Mouse (Mus musculus): ENCODE data around the gene Rapgef4.

GRCm38 (mm10) chr2:72116103-72116502 is 135.1 kb downstream of the Rapgef4 start:
- no peak for TF ChIP-seq POLR2A (IDR thresholded peaks at IDR 0.05; ENCODE audit: control insufficient read depth, low read depth, low read length)
- TF ChIP-seq CTCF (IDR thresholded peaks at IDR 0.05; ENCODE audit: control insufficient read depth, insufficient read depth, insufficient replicate concordance, low read depth, low read length) = no peak
